Mouse (Mus musculus) small intestine, adult 2 months (tissue): Measurements from ENCODE around the gene Ntm.

Experiments
- CTCF ChIP-seq: fragments of 200-500 bp; IDR thresholded peaks from 2 replicates; pipeline ENCODE4 v1.5.1; 2012; ENCODE audit warnings: low read depth, mild to moderate bottlenecking, control low read depth, inconsistent platforms, low read length, moderate library complexity, mixed read lengths; ENCODE audit not compliant: insufficient replicate concordance, insufficient read length; ENCODE audit errors: extremely low read depth
- POLR2A ChIP-seq: fragments of 200-500 bp; IDR thresholded peaks from 2 replicates; pipeline ENCODE4 v1.6.1; 2012; ENCODE audit warnings: low read depth, mild to moderate bottlenecking, control low read depth, inconsistent platforms, low read length, moderate library complexity

- TF ChIP-seq POLR2A (no peak), CTCF (no peak)
Measured at GRCm38 (mm10) chr9:29315842-29316241, 647.1 kb downstream of the Ntm start.
